Mouse (Mus musculus) erythroblast, embryonic 14.5 days (primary cell): ENCODE data around the gene Phxr2.

Experiments used
- GATA1 ChIP-seq: IDR thresholded peaks from 2 replicates; pipeline ENCODE4 v1.6.1; 2012; ENCODE audit warnings: low read length, inconsistent platforms, mixed read lengths
- TAL1 ChIP-seq: IDR thresholded peaks from 3 replicates; pipeline ENCODE4 v1.6.1; 2012; ENCODE audit warnings: low read length, inconsistent platforms, mixed read lengths

GRCm38 (mm10) chr10:99146596-99146995 is 20.5 kb upstream of the Phxr2 start:
- TF ChIP-seq TAL1 (no peak), GATA1 (no peak)
